17 mouse cellular contexts compared by ENCODE assay signal in genomic region chr1:135847611-135848351, GRCm38 (mm10). TPM values are rescaled to one million over a fixed set of nuclear protein-coding genes. Genes with fewer than 3 reads are reported as not detected.
DNase-seq lines count a peak whose midpoint lies in the region; ATAC-seq lines count a peak whose summit lies in the region.
"Had no signal": no experiment of that assay in that cellular context is flagged by ENCODE, and none has a peak within 500 bp of the region (broad histone marks: within the 10 kb centered on the region; RNA-seq: fewer than 3 reads in every experiment).

No protein-coding gene starts in this region.

- H3K4me1 ChIP-seq in heart, embryonic 12.5 days (replicated peaks): peaks cover 96% of the 10 kb centered on the region

- H3K27me3 ChIP-seq in heart, embryonic 12.5 days (replicated peaks): no peaks in the 10 kb centered on the region
- H3K27me3 ChIP-seq: lung, embryonic 15.5 days; Patski had no signal

- H3K36me3 ChIP-seq in heart, embryonic 12.5 days: peaks cover 98% of the 10 kb centered on the region
- H3K36me3 ChIP-seq: hindbrain, embryonic 10.5 days; lung, embryonic 15.5 days had no signal

- H3K4me2 ChIP-seq in heart, embryonic 12.5 days: no peak overlapping the region
- H3K4me2 ChIP-seq: lung, embryonic 15.5 days had no signal

- no peak overlapping the region for H3K4me3 ChIP-seq in heart, embryonic 12.5 days
- H3K4me3 ChIP-seq: hindbrain, embryonic 10.5 days; lung, embryonic 15.5 days had no signal

- peak overlapping the region; percentile 25 for H3K27ac ChIP-seq in heart, embryonic 12.5 days (ENCODE audit: poor library complexity, severe bottlenecking)
- H3K27ac ChIP-seq: hindbrain, embryonic 10.5 days; kidney, postnatal 0 days; liver, embryonic 14.5 days; lung, embryonic 15.5 days; macrophage had no signal

- peak overlapping the region; percentile 37; the same call in 1 of the 2 replicates for H3K9ac ChIP-seq in heart, embryonic 12.5 days
- H3K9ac ChIP-seq: liver, embryonic 14.5 days; lung, embryonic 15.5 days had no signal

- ATAC-seq in heart, embryonic 12.5 days (ENCODE audit: insufficient number of reproducible peaks, low FRiP score): no peak

- WGBS in heart, embryonic 12.5 days: 67% methylated on average over 17 of the region's 17 CpGs

- no peaks in the 10 kb centered on the region for H3K9me3 ChIP-seq in heart, embryonic 12.5 days (replicated peaks)
- H3K9me3 ChIP-seq: hindbrain, embryonic 10.5 days; lung, embryonic 15.5 days had no signal

- peak; percentile 75 to 77 for DNase-seq in heart, adult 18-20 months
- DNase-seq in heart, adult 9 months (ENCODE audit: low spot score in 2 of 2): no peak
- DNase-seq in 416B (ENCODE audit: low read depth): peak; percentile 4
- DNase-seq in heart, postnatal 14 days: peak; percentile 56 to 73
- DNase-seq in ovary, postnatal 36 days (ENCODE audit: low spot score): no peak
- no peak for DNase-seq in kidney, postnatal 36 days
- DNase-seq in embryo, embryonic 10 days (ENCODE audit: low spot score): no peak
- DNase-seq: gastrocnemius, postnatal 14 days; kidney, adult 11 months had no signal

- intact Hi-C loops in heart, postnatal 14 days (cut with DNase I): no loop called here

RNA-seq across cellular contexts. Expression of gene Tnnt2, which starts 11.6 kb away (rescaled TPM):
- over 10,000 TPM in 1 of 2 experiments, 1,000 to 10,000 TPM in 1; 9,387 to 10,464 TPM for total RNA-seq in heart, adult 18-20 months (2021)
- 5,319 and 5,490 TPM in 2 replicates for polyA plus RNA-seq in heart, embryonic 12.5 days (2016; fragmentation: Nextera tagmentation; extraction: Ambion mirVana)
- total RNA-seq in heart, postnatal 14 days (2021): 1,000 to 10,000 TPM; 7,950 to 8,027 TPM
- polyA plus RNA-seq: forebrain, embryonic 11.5 days; macrophage had no signal

RNA-seq across cellular contexts. Expression of gene Lad1, which starts 29.4 kb away (rescaled TPM):
- 1 to 10 TPM; 5.9 to 8.3 TPM for total RNA-seq in heart, adult 18-20 months (2021)
- 3.0 and 3.3 TPM in 2 replicates for polyA plus RNA-seq in heart, embryonic 12.5 days (2016; fragmentation: Nextera tagmentation; extraction: Ambion mirVana)
- 1 to 10 TPM; 4.9 to 6.0 TPM for total RNA-seq in heart, postnatal 14 days (2021)

Comparison
In these comparisons a context has a peak if more than half of its experiments do, and no peak if none do; other contexts are left out.
1. DNase-seq: peak in heart, adult 18-20 months (2 of 2), 416B (single experiment) and heart, postnatal 14 days (2 of 2); none in heart, adult 9 months (0 of 2), ovary, postnatal 36 days (single experiment), kidney, postnatal 36 days (0 of 2) and embryo, embryonic 10 days (single experiment).